Mouse (Mus musculus) lung, adult 2 months (tissue): Measurements from ENCODE around the gene Slc5a4b.

Experiments
- CTCF ChIP-seq: fragments of 200-500 bp; IDR thresholded peaks from 2 replicates; pipeline ENCODE4 v1.5.1; 2011; ENCODE audit warnings: mild to moderate bottlenecking, low read length, control low read depth; ENCODE audit not compliant: insufficient read depth
- POLR2A ChIP-seq: fragments of 200-500 bp; IDR thresholded peaks from 2 replicates; pipeline ENCODE4 v1.6.1; 2011; ENCODE audit warnings: low read depth, mild to moderate bottlenecking, control low read depth, low read length, borderline replicate concordance; ENCODE audit errors: extremely low read depth

DNA sequence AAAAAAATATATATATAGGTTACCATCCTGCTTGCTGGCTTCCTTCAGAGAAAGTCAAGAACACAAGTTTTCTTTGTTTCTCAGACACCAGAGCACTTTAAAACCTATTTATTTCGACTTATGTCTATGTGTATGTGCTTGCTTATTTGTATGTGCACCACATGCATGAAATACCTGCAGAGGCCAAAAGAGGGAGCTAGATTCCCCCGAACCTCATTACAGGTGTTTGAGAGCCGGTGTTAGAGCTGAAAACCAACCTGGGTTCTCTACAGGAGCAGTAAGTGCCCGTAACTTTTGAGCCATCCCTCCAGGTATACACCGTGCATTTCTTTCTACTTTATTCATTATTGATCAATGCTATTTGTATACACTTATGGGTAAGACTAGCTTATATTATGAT is 48.3 kb downstream of the Slc5a4b start:
- TF ChIP-seq POLR2A (no peak), CTCF (no peak)
